Mouse (Mus musculus) ovary, postnatal 14 days (tissue): ENCODE measurements around the gene Tpbg.
"Not testable (repeated sequence)": the region's sequence is repeated elsewhere in the genome, so short reads cannot be mapped to it uniquely, and the experiment has no call there.

Source experiments
- DNase-seq: peaks from one replicate; pipeline ENCODE4 v3.0.0; 2022; ENCODE audit warnings: low spot score

Gene Tpbg

DNA sequence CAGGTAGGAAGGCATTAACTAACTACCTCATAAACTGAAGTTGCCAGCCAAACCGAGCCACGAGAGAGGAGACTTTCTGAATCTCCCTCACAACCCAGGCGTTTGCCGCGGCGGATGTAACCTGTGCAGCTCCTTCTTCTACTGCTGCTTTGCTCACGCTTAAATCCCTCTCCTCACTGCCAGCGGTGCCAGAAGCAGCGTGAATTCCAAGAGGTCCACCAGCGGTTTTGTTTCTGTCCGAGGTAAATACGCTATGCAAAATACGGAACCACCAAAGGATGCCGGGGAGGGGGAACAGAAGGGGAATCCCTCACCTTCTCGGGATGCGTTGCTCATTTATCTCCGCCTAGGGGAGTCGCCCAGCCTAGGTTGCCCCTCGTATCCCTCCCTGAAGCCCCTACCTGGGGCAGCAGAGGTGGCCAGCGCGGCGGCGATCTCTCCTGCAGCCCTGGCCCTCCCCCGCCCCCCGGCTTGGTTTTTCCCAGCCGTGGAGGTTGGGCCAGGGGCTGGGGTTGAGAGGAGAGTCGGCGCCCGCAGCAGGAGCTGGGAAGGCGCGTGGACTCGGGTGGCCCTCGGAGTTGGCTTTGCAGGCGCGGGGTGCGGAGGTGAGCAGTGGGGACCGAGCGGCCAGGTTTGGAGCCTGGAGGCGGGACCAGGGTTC, at the start of gene Tpbg:
Gene Tpbg (plus strand): TSS at position 30 of the 661 bp plus-strand sequence.
- DNase-seq: peak; percentile 40

DNA sequence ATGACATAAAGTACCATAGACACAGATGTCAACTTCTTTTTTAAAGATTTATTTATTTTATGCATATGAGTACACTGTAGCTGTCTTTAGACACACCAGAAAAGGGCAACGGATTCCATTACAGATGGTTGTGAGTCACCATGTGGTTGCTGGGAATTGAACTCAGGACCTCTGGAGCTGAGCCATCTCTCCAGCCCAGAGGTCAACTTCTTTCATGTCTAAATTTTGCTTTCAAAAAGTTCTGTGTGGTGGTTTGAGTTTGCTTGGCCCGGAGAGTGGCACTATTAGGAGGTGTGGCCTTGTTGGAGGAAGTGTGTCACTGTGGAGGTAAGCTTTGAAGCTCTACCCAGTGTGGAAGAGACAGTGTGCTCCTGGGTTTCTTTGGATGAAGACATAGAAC, 40.2 kb upstream of the Tpbg start:
- not testable (repeated sequence) for DNase-seq

DNA sequence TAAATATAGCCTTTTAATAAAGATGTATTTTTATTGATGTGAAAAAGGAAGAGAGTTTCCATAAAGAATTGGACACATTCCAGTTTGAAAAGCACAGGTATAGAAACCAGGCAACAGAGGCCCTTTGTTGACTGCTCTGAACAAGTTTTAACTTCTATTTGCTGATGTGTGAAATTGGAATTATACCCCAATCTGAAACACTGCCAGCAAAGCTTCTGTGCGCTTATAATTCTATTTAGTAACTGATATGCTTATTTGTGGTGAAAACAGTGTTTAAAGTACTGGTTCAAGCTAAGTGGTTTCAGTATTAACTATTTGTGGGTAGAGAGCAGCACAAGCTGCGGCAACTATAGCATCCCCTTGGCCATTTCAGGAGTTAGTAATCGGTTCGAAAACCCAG, 39.6 kb upstream of the Tpbg start:
- no peak for DNase-seq

DNA sequence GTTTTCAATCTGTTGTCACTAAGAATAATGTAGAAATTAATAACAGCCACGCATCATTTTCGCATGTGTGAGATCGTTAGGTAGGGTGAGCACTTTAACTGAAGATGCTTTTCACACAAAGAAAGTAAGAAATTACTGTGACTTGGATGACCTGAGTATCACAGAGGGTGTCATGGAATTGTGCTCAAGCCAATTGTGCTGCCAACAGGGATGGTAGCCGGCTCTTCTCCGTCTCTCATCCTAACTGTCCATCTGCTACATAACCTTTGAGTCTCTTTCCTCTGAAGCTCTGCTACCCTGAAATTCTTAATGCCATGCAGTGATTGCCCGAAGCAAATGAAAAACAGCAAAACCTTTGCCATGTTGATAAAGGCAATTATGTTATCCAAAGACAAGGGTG, 35.8 kb upstream of the Tpbg start:
- DNase-seq: no peak

DNA sequence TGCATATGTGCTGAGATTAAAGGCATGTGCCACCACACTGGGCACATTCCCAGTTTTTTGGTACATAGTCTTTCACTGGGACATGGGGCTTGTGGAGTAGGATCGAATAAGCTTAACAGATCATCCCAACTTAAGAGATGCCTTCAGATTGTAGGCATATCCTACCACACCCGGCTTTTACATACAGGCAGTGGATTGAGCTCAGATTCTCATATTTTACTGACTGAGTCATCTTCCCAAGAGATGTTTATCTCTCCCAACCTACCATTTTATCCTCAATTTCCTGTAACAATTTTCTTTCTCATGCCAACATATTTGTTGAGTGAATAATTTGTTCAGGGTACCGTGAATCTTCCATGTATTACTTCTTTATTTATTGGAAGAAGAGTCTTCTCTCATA, 32.9 kb upstream of the Tpbg start:
- DNase-seq: no peak

DNA sequence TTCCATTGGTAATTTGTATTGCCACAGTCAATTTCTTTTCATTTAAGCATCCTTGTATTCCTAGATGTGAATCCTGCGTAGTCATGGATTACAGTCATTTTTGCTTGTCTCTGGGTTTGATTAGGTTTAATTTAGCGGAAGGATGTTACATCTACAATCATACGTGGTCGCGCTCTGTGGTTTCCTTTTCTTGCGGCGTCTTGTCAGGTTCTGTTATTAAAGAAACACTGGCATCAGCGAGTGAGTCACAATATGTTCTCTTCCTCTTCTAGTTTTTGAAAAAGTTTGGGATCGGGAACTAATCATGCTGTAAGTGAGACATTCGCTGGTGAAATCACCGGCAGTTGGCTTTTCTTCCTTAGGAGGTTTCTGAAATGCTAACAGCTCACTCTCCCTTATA, 21.4 kb upstream of the Tpbg start:
- no peak for DNase-seq

DNA sequence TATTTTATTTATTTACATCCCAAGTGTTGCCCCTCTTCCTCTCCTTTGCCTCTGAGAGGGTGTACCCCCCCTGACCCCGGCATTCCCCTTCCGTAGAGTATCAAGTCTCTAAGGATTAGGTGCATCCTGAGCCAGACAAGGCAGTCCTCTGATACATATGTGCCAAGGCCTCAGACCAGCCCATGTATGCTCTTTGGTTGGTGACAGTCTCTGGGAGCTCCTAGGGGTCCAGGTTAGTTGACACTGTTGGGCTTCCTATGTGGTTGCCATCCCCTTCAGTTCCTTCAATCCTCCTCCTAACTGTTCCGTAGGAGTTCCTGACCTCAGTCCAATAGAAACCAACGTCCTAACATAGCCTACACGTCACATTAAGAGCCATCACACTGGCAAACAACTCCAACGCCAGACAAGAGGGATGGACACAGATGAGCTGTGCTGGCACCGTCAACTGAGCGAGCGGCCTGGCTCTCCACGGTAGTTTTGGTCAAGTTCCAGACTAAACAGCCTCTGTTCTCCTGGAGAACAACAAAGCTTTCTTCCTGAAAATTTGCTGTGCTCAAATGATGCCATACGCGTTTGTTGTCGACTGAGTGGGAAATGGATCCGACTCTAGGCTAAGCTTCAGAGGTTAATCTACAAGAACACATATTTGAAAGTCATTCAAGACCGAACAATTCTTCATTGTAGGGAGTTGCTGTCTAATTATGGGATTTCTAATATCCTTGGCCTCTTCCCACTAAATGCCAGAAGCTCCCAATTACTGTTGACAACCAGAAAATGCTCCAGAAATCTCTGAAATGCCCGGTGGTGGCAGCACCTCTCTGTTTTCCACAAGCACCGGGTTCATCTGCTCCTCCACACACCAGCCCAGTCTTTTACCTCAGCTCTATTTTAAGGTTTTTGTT, 6.4 kb upstream of the Tpbg start:
- no peak for DNase-seq

DNA sequence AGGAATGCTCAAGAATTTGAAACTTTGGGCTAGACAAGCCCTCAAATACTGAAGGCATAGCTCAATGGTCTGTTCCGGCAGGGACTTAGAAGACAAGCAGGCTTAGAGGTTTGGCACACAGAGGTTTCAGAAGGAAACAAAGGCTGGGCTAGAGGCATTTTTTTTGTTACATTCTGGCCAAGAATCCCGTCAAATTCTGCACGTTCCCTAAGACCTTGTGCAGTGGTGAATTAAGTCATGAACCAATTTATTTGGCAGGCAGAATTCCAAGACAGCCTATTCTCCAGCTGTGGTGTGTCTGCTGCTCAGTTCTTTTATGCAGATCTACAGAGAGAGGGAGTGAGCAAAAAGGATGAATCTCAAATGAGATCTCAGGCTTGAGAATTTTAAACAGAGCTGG, 2.6 kb upstream of the Tpbg start:
- DNase-seq: no peak

DNA sequence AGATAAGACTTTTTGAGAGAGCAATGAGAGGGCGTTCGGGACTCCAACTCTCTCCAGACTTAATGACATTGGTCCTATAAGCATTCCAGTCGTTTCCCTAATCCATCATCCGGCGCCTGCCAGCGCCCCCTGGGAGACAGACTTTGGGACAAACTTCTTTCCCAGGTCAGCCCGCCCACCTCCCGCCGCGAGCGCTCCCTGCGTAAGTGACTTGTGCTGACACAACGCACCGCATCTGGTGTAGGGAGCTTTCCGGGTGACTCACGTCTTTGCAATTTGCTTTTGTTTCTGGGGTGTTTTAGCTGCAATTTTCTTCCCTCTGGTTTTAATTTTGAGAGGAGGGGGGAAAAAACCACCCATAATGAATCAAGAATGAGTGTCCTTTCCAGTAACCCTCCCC, 289 bp upstream of the Tpbg start:
- DNase-seq: peak; percentile 21

DNA sequence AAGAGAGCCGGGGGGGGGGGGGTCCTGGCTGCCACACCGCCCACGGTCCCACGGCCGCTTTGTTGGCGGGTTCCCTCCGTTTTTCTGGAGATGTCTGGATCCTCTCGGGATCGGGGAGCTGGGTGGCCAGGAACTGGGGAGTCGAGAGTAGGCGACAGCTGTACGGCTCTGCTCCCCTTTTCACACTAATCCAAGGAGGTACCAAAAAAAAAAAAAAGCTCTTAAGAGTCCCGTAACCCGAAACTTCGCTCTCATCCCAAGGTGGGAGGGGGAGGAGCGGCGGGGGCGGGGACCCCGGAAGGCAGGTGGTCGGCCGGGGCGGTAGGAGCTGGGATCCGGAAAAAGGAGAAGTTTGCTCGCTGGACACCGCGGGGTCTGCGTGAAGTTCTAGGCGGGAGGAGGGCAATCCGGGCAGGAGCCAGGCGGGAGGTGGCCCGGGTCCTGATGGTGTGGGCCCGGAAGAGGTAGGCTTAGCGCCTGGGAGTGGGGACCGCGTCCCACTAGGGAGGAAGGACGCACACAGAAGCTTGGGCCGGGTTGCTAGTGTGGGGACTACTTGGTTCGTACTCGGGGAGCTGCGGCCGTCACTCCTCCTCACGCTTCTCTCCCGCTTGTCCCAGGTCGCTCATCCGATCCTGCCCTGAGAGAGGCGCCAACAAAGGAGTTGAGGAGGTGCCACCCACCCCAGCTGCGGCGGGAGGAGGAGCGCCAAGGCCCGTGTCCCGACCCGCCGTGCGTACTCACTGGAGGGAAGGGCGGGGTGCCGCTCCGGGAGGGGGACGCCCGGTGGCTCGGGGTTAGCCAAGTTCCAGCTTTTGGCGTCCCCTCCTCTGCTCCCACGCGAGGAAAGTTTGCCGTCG, 1.1 kb downstream of the Tpbg start:
- DNase-seq: peak; percentile 31

DNA sequence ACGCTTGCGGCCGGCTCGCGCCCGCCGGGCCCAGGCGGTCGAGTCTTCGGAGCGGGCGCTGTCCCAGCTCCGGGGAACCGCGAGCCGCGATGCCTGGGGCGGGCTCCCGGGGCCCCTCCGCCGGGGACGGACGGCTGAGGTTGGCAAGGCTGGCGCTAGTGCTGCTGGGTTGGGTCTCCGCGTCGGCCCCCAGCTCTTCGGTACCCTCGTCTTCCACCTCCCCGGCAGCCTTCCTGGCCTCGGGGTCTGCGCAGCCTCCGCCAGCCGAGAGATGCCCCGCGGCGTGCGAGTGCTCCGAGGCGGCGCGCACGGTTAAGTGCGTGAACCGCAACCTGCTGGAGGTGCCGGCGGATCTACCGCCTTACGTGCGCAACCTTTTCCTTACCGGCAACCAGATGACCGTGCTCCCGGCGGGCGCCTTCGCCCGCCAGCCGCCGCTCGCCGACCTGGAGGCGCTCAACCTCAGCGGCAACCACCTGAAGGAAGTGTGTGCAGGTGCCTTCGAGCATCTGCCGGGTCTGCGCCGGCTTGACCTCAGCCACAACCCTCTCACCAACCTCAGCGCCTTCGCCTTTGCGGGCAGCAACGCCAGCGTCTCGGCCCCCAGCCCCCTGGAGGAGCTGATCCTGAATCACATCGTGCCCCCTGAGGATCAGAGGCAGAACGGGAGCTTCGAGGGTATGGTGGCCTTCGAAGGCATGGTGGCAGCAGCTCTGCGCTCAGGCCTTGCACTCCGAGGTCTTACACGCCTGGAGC, 1.9 kb downstream of the Tpbg start:
- DNase-seq: peak; percentile 17

DNA sequence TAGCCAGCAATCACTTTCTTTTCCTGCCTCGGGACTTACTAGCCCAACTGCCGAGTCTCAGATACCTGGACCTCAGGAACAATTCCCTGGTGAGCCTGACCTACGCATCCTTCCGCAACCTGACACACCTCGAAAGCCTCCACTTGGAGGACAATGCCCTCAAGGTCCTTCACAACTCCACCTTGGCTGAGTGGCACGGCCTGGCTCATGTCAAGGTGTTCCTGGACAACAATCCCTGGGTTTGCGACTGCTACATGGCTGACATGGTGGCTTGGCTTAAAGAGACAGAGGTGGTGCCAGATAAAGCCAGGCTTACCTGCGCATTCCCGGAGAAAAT, 2.4 kb downstream of the Tpbg start:
- no peak for DNase-seq

DNA sequence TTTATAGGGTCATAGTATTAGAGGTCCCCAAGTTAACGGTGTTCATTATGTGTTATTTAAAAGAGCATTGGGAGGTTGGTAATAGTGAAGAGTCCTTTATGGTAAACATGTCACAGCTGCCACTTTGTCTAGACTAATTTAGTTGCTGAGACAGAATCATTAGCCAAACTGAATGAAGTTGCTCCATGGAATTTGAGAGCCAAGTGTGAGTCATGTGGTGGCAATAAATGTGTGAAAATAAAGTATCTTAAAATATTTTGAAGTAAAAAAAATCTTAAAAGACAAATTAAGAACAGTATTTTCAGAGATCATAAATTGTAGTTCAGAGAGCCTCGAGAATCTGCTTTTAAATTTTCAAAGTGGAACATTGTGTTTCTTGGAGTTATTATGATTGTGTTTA, 4.0 kb downstream of the Tpbg start:
- no peak for DNase-seq

DNA sequence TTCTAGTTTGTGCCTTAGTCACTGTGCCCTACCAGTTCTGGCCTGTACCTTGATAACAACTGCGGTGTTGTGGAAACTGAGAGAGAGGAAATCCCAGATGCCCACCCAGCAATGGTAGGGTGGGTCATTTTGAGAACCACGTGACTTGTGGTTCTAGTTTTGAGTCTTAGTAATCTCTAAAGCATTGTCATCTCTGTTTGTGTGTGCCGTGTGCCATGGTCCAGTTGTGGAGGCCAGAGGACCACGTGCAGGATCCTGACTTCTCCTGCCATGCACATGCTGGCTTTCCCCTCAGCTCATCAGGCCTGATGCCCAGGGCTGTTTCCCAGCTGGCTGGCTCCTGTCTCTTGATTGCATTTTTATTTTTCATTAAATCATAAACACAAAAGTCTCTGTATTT, 12.6 kb downstream of the Tpbg start:
- DNase-seq: no peak

DNA sequence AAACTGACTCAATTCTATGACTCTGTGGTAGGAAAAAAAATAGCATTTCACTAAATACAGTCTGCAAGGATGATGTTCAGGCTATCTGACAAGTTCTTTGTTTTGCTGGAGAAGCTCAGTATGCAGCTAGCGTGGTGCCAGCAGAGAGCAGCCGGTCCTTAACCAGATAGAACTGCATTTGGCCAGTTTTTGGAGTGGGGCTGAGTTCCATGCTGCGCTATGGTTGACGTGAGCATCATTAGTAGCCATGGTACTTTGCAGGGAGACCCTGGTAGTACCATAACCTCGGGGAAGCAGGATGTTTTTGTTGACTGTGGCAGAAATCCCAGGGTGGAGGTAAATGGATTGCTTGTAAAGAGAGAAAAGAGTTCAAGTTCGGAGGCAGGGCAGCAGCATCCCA, 14.3 kb downstream of the Tpbg start:
- DNase-seq: no peak

DNA sequence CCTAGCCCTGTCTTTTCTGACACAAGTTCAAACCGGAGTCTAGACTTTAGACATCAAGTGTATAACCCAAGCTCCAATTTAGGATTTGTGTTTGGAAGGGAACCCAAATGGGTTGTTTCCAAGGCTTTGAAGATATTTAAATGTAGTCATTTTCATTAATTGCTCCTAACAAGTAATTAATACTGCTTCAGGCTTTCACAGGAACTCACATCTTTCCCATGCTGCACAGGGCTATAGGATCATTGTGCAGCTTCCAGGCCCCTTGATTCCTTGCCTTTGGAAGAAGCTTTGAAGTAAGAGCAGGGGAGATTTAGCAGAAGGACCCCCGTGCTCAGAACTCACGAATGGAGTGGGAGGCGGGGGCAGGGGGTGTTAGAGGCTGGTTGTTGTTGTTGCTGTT, 18.9 kb downstream of the Tpbg start:
- no peak for DNase-seq

DNA sequence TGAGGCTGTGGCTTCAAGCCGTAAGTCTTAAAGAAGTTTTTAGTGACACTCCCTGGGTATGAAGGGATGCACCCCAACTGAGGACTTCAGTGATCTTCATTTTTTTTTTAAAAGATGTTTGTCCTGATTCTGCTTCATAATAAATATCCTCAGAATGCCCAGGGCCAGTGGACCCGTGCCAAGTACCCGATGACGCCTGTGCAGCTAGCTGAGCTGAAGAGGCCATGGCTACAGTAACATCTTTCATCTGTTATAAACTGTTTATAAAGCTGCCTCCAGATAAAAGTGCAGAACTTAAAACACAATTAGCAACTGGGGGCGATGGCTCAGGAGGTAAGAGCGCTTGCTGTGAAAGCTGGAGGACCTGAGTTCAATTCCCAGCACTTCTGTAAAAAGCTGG, 20.4 kb downstream of the Tpbg start:
- no peak for DNase-seq

DNA sequence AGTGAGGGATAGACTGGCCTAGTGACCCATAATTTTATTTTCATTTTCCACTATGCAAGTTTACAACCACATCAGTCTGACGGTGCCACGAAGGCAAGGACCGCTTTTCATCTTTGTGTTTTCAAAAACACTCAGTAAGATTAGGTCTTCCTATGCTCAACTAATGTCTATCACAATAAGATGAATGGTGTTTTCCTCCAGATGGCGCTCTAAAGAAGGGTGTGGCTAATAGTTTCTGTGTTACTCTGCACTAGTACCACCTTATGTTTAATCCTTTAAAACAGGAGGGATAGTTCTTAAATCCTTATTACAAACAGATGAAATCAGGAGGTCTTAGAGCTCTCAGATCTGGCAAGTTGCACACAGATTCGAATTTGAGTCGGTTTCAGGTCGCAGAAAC, 30.7 kb downstream of the Tpbg start:
- DNase-seq: no peak

DNA sequence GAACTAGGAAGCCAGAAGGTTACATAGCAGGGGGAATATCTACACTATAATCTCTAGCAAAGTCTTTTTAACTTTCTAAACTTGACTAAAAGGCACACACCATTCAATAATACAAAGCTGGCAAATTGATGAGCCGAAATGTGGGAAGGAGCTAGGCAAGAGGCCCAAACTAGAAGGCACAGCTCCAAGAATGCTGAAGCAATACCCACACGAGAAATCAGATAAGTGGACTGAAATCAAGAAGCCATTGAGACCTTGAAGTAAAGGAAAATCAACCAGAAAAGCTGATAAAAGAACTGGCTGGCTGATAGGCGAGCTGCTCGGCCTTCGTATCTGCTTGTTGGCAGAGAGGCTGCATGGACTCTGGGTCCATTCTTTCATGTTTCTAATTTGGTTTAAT, 51.5 kb downstream of the Tpbg start:
- DNase-seq: no peak
